Mouse (Mus musculus) MEL (cell line): ENCODE results near the gene Gtf2h1. TPM values are rescaled to one million over a fixed set of nuclear protein-coding genes. Genes with fewer than 3 reads are reported as not detected.
"Not testable (repeated sequence)": the region's sequence is repeated elsewhere in the genome, so short reads cannot be mapped to it uniquely, and the experiment has no call there.

Experiments
- DNase-seq: peaks from one replicate; pipeline ENCODE4 v3.0.0; 2011; ENCODE audit warnings: low read depth, low spot score
- H3K27ac ChIP-seq: 2 replicates; pipeline ENCODE4 v1.5.1; 2012; ENCODE audit warnings: low read depth, mild to moderate bottlenecking, control low read depth, low read length, moderate library complexity; ENCODE audit not compliant: control insufficient read depth
- H3K27me3 ChIP-seq, 2 experiments: fragments of 150-350 bp in 1 of 2; sonication (generic) in 1 of 2; 2 replicates each; pipeline ENCODE4 v1.6.1; 2012; ENCODE audit warnings: low read length in 2 of 2, mild to moderate bottlenecking in 2 of 2, improper control_type of control experiment in 1 of 2, moderate library complexity in 1 of 2; ENCODE audit not compliant: insufficient read depth in 2 of 2, control insufficient read depth in 1 of 2
- H3K36me3 ChIP-seq, 2 experiments: 2 replicates each; pipeline ENCODE4 v1.6.1; 2012 to 2014; ENCODE audit warnings: low read length in 2 of 2, improper control_type of control experiment in 1 of 2, inconsistent platforms in 1 of 2, mild to moderate bottlenecking in 1 of 2; ENCODE audit not compliant: insufficient read depth in 2 of 2, control insufficient read depth in 1 of 2
- H3K4me1 ChIP-seq, 2 experiments: fragments of 150-350 bp in 1 of 2; sonication (generic) in 1 of 2; 2 replicates each; pipeline ENCODE4 v1.6.1; 2012; ENCODE audit warnings: low read length in 2 of 2, improper control_type of control experiment in 1 of 2, mild to moderate bottlenecking in 1 of 2; ENCODE audit not compliant: insufficient read depth in 2 of 2, control insufficient read depth in 1 of 2
- H3K4me3 ChIP-seq, 2 experiments: fragments of 150-350 bp in 1 of 2; sonication (generic) in 1 of 2; 2 replicates each; pipeline ENCODE4 v1.5.1; 2012; ENCODE audit warnings: low read depth in 2 of 2, low read length in 2 of 2, mild to moderate bottlenecking in 2 of 2, moderate library complexity in 2 of 2, control low read depth in 1 of 2, improper control_type of control experiment in 1 of 2; ENCODE audit not compliant: control insufficient read depth in 1 of 2, insufficient read depth in 1 of 2
- H3K79me2 ChIP-seq: 2 replicates; pipeline ENCODE4 v1.6.1; 2012; ENCODE audit warnings: mild to moderate bottlenecking, low read length, moderate library complexity; ENCODE audit not compliant: control insufficient read depth, poor library complexity, insufficient read depth
- H3K9ac ChIP-seq: 2 replicates; pipeline ENCODE4 v1.6.1; 2012; ENCODE audit warnings: low read depth, mild to moderate bottlenecking, control low read depth, low read length, moderate library complexity; ENCODE audit not compliant: control insufficient read depth, poor library complexity, severe bottlenecking
- H3K9me3 ChIP-seq: fragments of 150-350 bp; sonication (generic); replicated peaks from 2 replicates; pipeline ENCODE4 v1.6.1; 2012; ENCODE audit warnings: mild to moderate bottlenecking, low read length, improper control_type of control experiment, moderate library complexity; ENCODE audit not compliant: insufficient read depth
- BHLHE40 ChIP-seq: IDR thresholded peaks from 2 replicates; pipeline ENCODE4 v1.6.1; 2012; ENCODE audit warnings: low read depth, mild to moderate bottlenecking, inconsistent platforms, low read length, improper control_type of control experiment, borderline replicate concordance
- CHD1 ChIP-seq: IDR thresholded peaks from 2 replicates; pipeline ENCODE4 v1.6.1; 2012; ENCODE audit warnings: low read depth, mild to moderate bottlenecking, inconsistent platforms, low read length, improper control_type of control experiment
- CHD2 ChIP-seq: IDR thresholded peaks from 2 replicates; pipeline ENCODE4 v1.6.1; 2011; ENCODE audit warnings: low read length, improper control_type of control experiment
- CTCF ChIP-seq, 3 experiments: IDR thresholded peaks in 2 of 3; conservative IDR thresholded peaks in 1 of 3; 2 replicates each; pipeline ENCODE4 v1.5.1; 2011 to 2012; ENCODE audit warnings: low read length in 3 of 3, low read depth in 2 of 3, mild to moderate bottlenecking in 2 of 3, improper control_type of control experiment in 1 of 3, inconsistent platforms in 1 of 3, mixed read lengths in 1 of 3, moderate library complexity in 1 of 3; ENCODE audit not compliant: control insufficient read depth in 1 of 3, insufficient read depth in 1 of 3, poor library complexity in 1 of 3, severe bottlenecking in 1 of 3
- ELF1 ChIP-seq: IDR thresholded peaks from 2 replicates; pipeline ENCODE4 v1.6.1; 2014; ENCODE audit warnings: low read depth, mild to moderate bottlenecking, inconsistent platforms, low read length, improper control_type of control experiment, moderate library complexity
- EP300 ChIP-seq, 2 experiments: IDR thresholded peaks; 2 replicates each; pipeline ENCODE4 v1.6.1; 2011; ENCODE audit warnings: improper control_type of control experiment in 2 of 2, low read length in 2 of 2, low read depth in 1 of 2, mild to moderate bottlenecking in 1 of 2
- ETS1 ChIP-seq: IDR thresholded peaks from 2 replicates; pipeline ENCODE4 v1.6.1; 2012; ENCODE audit warnings: low read depth, mild to moderate bottlenecking, inconsistent platforms, low read length, improper control_type of control experiment, moderate library complexity
- GATA1 ChIP-seq: IDR thresholded peaks from 2 replicates; pipeline ENCODE4 v1.6.1; 2011; ENCODE audit warnings: low read depth, low read length, improper control_type of control experiment
- HCFC1 ChIP-seq: IDR thresholded peaks from 2 replicates; pipeline ENCODE4 v1.6.1; 2012; ENCODE audit warnings: low read depth, mild to moderate bottlenecking, inconsistent platforms, low read length, improper control_type of control experiment, moderate library complexity
- JUND ChIP-seq: IDR thresholded peaks from 2 replicates; pipeline ENCODE4 v1.6.1; 2011; ENCODE audit warnings: low read depth, mild to moderate bottlenecking, improper control_type of control experiment, low read length
- MAFK ChIP-seq: IDR thresholded peaks from 2 replicates; pipeline ENCODE4 v1.6.1; 2011; ENCODE audit warnings: low read depth, mild to moderate bottlenecking, low read length, improper control_type of control experiment, borderline replicate concordance
- MAX ChIP-seq: IDR thresholded peaks from 2 replicates; pipeline ENCODE4 v1.6.1; 2011; ENCODE audit warnings: low read length, improper control_type of control experiment
- MAZ ChIP-seq: IDR thresholded peaks from 2 replicates; pipeline ENCODE4 v1.6.1; 2012; ENCODE audit warnings: low read depth, mild to moderate bottlenecking, inconsistent platforms, low read length, improper control_type of control experiment
- MXI1 ChIP-seq: IDR thresholded peaks from 2 replicates; pipeline ENCODE4 v1.6.1; 2011; ENCODE audit warnings: mild to moderate bottlenecking, low read depth, low read length, improper control_type of control experiment
- MYB ChIP-seq: IDR thresholded peaks from 2 replicates; pipeline ENCODE4 v1.6.1; 2011; ENCODE audit warnings: mild to moderate bottlenecking, low read depth, low read length, improper control_type of control experiment
- MYC ChIP-seq: IDR thresholded peaks from 2 replicates; pipeline ENCODE4 v1.6.1; 2011; ENCODE audit warnings: low read depth, mild to moderate bottlenecking, low read length, improper control_type of control experiment, moderate library complexity
- NELFE ChIP-seq: IDR thresholded peaks from 2 replicates; pipeline ENCODE4 v1.6.1; 2011; ENCODE audit warnings: low read depth, low read length, improper control_type of control experiment
- NRF1 ChIP-seq: IDR thresholded peaks from 2 replicates; pipeline ENCODE4 v1.6.1; 2014; ENCODE audit warnings: low read depth, mild to moderate bottlenecking, inconsistent platforms, low read length, improper control_type of control experiment, moderate library complexity; ENCODE audit not compliant: poor library complexity, insufficient read depth, severe bottlenecking
- POLR2A ChIP-seq, 2 experiments: IDR thresholded peaks; 2 replicates each; pipeline ENCODE4 v1.6.1; 2011 to 2012; ENCODE audit warnings: low read length in 2 of 2, mild to moderate bottlenecking in 2 of 2, control low read depth in 1 of 2, improper control_type of control experiment in 1 of 2, low read depth in 1 of 2, moderate library complexity in 1 of 2; ENCODE audit not compliant: control insufficient read depth in 1 of 2, insufficient read depth in 1 of 2, poor library complexity in 1 of 2
- RAD21 ChIP-seq: IDR thresholded peaks from 2 replicates; pipeline ENCODE4 v1.6.1; 2011; ENCODE audit warnings: mild to moderate bottlenecking, low read depth, low read length, improper control_type of control experiment
- RCOR1 ChIP-seq: IDR thresholded peaks from 2 replicates; pipeline ENCODE4 v1.6.1; 2012; ENCODE audit warnings: low read depth, mild to moderate bottlenecking, inconsistent platforms, low read length, improper control_type of control experiment
- SIN3A ChIP-seq: IDR thresholded peaks from 2 replicates; pipeline ENCODE4 v1.6.1; 2012; ENCODE audit warnings: low read length, improper control_type of control experiment, inconsistent platforms
- TAL1 ChIP-seq: IDR thresholded peaks from 2 replicates; pipeline ENCODE4 v1.6.1; 2012; ENCODE audit warnings: mild to moderate bottlenecking, inconsistent platforms, low read length, moderate library complexity, mixed read lengths
- TBP ChIP-seq: IDR thresholded peaks from 2 replicates; pipeline ENCODE4 v1.8.0; 2011; ENCODE audit warnings: low read depth, low read length, improper control_type of control experiment
- TCF12 ChIP-seq: IDR thresholded peaks from 2 replicates; pipeline ENCODE4 v1.6.1; 2014; ENCODE audit warnings: low read depth, mild to moderate bottlenecking, inconsistent platforms, low read length, improper control_type of control experiment, moderate library complexity
- USF2 ChIP-seq, 2 experiments: IDR thresholded peaks; 2 replicates each; pipeline ENCODE4 v1.6.1; 2011 to 2012; ENCODE audit warnings: improper control_type of control experiment in 2 of 2, low read length in 2 of 2, borderline replicate concordance in 1 of 2, inconsistent platforms in 1 of 2, low read depth in 1 of 2, mild to moderate bottlenecking in 1 of 2; ENCODE audit not compliant: insufficient read depth in 1 of 2
- ZC3H11A ChIP-seq: IDR thresholded peaks from 2 replicates; pipeline ENCODE4 v1.6.1; 2012; ENCODE audit warnings: low read depth, mild to moderate bottlenecking, inconsistent platforms, low read length, improper control_type of control experiment
- ZKSCAN1 ChIP-seq: IDR thresholded peaks from 2 replicates; pipeline ENCODE4 v1.6.1; 2012; ENCODE audit warnings: low read depth, mild to moderate bottlenecking, inconsistent platforms, low read length, improper control_type of control experiment, moderate library complexity
- polyA plus RNA-seq, 2 experiments: library from polyadenylated mRNA; stranded (reverse) in 1 of 2; unstranded in 1 of 2; fragments of >175 nt in 1 of 2; fragments of >200 nt in 1 of 2; gene quantifications; 2 replicates each; pipeline versions ENCODE4 v1.2.1 to v1.2.4; 2012; ENCODE audit warnings: low replicate concordance in 2 of 2, low read depth in 1 of 2; ENCODE audit not compliant: insufficient read length in 2 of 2, insufficient read depth in 1 of 2, missing spikeins in 1 of 2
- total RNA-seq: library from RNA; depleted of rRNA; stranded (reverse); fragments of 300-350 nt; gene quantifications from 2 replicates; pipeline ENCODE4 v1.2.3, GENCODE M21; 2012

Gene Gtf2h1
- total and polyA plus RNA-seq, 3 experiments = 105 to 142 TPM; not detected in 1

DNA sequence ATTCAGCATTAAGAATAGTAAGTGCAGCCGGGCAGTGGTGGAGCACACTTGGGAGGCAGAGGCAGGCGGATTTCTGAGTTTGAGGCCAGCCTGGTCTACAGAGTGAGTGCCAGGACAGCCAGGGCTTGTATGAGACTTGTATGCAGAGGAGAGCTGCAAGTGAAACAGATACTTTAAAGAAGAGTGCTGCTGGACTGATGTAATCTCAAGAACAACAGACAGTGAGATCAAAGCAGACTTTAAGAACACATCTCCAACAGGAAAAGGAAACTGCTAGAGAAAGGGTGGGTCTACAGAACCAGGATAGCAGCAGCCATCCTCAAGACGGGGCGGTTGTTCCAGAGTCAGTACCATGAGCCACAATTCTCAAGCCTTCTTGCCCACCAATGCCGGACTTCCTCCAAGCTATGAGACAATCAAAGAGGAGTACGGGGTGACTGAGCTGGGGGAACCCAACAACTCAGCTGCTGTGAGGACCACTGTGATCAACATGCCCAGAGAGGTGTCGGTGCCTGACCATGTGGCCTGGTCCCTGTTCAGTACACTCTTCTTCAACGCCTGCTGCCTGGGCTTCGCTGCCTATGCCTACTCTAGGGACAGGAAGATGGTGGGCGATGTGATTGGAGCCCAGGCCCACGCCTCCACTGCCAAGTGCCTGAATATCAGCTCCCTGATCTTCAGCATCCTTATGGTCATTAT, 36.4 kb downstream of the Gtf2h1 start:
- peak overlapping the region in 1 of 2 experiments; percentile 43; a peak in 2 of 4 replicates for H3K4me3 ChIP-seq
- DNase-seq = peak; percentile 51
- H3K9ac ChIP-seq = peak overlapping the region; percentile 38
- H3K27me3 ChIP-seq, H3K9me3 ChIP-seq, H3K79me2 ChIP-seq: not testable (repeated sequence)
- peaks cover 21 to 38% of the 10 kb centered on the region in 2 experiments for H3K4me1 ChIP-seq
- TF ChIP-seq EP300 (IDR thresholded peaks at IDR 0.05; ENCODE audit: low read depth in 1 of 2, low read length in 2 of 2) (0 out of 4 replicates have a peak, but pooled peaks of 1 of the 2 experiments have one; percentile 6), GATA1 (0 out of 2 replicates have a peak, but pooled peaks have one; percentile 7), SIN3A (peak; percentile 23; the same call in 1 of the 2 replicates), TCF12 (0 out of 2 replicates have a peak, but pooled peaks have one; percentile 7), HCFC1 (0 out of 2 replicates have a peak, but pooled peaks have one; percentile 29)
- peak overlapping the region; percentile 84 for H3K27ac ChIP-seq
- peaks cover 0 to 20% of the 10 kb centered on the region in 2 experiments; a peak in 2 of 4 replicates for H3K36me3 ChIP-seq

DNA sequence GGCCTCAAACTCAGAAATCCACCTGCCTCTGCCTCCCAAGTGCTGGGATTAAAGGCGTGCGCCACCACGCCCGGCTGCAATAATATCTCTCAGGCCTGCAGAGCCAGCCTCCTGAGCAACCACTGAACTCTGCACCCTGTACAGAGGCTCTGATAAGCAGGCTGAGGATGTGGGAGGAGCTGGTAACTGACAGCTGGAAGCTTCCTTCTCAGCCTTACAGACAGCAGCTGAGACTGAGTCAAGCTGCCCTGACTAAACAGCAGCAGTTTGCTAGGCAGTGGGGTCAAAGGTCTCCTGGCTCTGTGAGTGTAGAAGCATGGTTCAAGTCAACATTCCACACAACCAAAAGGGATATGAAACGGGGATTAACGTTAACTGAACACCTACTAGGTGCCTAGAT, 37.4 kb downstream of the Gtf2h1 start:
- H3K9me3 ChIP-seq = no peaks in the 10 kb centered on the region
- no peak overlapping the region for H3K4me3 ChIP-seq
- peak overlapping the region; percentile 23; the same call in 1 of the 2 replicates for H3K9ac ChIP-seq
- H3K27me3 ChIP-seq = no peaks in the 10 kb centered on the region
- peaks cover 21 to 40% of the 10 kb centered on the region in 2 experiments for H3K4me1 ChIP-seq
- peak overlapping the region; percentile 65 for H3K27ac ChIP-seq
- no peaks in the 10 kb centered on the region for H3K79me2 ChIP-seq
- peak; percentile 96 for DNase-seq
- peaks cover 0 to 20% of the 10 kb centered on the region in 2 experiments; a peak in 2 of 4 replicates for H3K36me3 ChIP-seq
- TF ChIP-seq ZC3H11A = peak; percentile 4; the same call in 1 of the 2 replicates
- peak; percentile 98 for TF ChIP-seq ETS1
- TF ChIP-seq NELFE = peak; percentile 42; the same call in 1 of the 2 replicates
- TF ChIP-seq BHLHE40 = peak; percentile 58; the same call in 1 of the 2 replicates
- TF ChIP-seq JUND = no peak
- peak; percentile 30; the same call in 1 of the 2 replicates for TF ChIP-seq ELF1
- peak; percentile 68 to 84 for TF ChIP-seq EP300 (IDR thresholded peaks at IDR 0.05; ENCODE audit: low read depth in 1 of 2, low read length in 2 of 2)
- no peak for TF ChIP-seq RAD21
- TF ChIP-seq SIN3A = peak; percentile 93
- TF ChIP-seq NRF1 = 0 out of 2 replicates have a peak, but pooled peaks have one; percentile 33
- no peak for TF ChIP-seq CTCF (IDR thresholded peaks at IDR 0.05 in 2 of 3, conservative IDR thresholded peaks at IDR 0.05 in 1 of 3; ENCODE audit: control insufficient read depth in 1 of 3, insufficient read depth in 1 of 3, low read depth in 2 of 3, low read length in 3 of 3, poor library complexity in 1 of 3, severe bottlenecking in 1 of 3)
- TF ChIP-seq MAZ = no peak; the same call in 1 of the 2 replicates
- TF ChIP-seq RCOR1 = peak; percentile 68
- TF ChIP-seq MAX = peak; percentile 67
- TF ChIP-seq MAFK = peak; percentile 12; the same call in 1 of the 2 replicates
- peak; percentile 51 for TF ChIP-seq TAL1
- TF ChIP-seq HCFC1 = peak; percentile 60; the same call in 1 of the 2 replicates
- 0 out of 2 replicates have a peak, but pooled peaks have one; percentile 62 for TF ChIP-seq CHD1
- 0 out of 2 replicates have a peak, but pooled peaks have one; percentile 42 for TF ChIP-seq MYB
- no peak for TF ChIP-seq USF2 (IDR thresholded peaks at IDR 0.05; ENCODE audit: borderline replicate concordance in 1 of 2, insufficient read depth in 1 of 2, low read depth in 1 of 2, low read length in 2 of 2)
- peak; percentile 89 for TF ChIP-seq MXI1
- peak; percentile 69; the same call in 1 of the 2 replicates for TF ChIP-seq ZKSCAN1
- TF ChIP-seq TBP = peak; percentile 82
- peak in 1 of 2 experiments; percentile 56; a peak in 1 of 4 replicates for TF ChIP-seq POLR2A (IDR thresholded peaks at IDR 0.05; ENCODE audit: control insufficient read depth in 1 of 2, insufficient read depth in 1 of 2, low read depth in 1 of 2, low read length in 2 of 2, poor library complexity in 1 of 2)
- TF ChIP-seq CHD2 = no peak
- TF ChIP-seq TCF12 = peak; percentile 74; the same call in 1 of the 2 replicates
- peak; percentile 52; the same call in 1 of the 2 replicates for TF ChIP-seq MYC
